Comparison of ENCODE assay signal across 16 mouse cellular contexts in genomic region chr1:80823953-80824352, GRCm38 (mm10).
DNase-seq lines count a peak whose midpoint lies in the region; ATAC-seq and TF ChIP-seq lines count a peak whose summit lies in the region.
"Had no signal": no experiment of that assay in that cellular context is flagged by ENCODE, and none has a peak within 500 bp of the region (broad histone marks: within the 10 kb centered on the region; RNA-seq: fewer than 3 reads in every experiment).

No protein-coding gene starts in this region.

- H3K4me3 ChIP-seq in layer of hippocampus, adult 2 months = no peak overlapping the region
- H3K4me3 ChIP-seq in hindbrain, embryonic 16.5 days (ENCODE audit: low read length) = no peak overlapping the region
- H3K4me3 ChIP-seq in lung, adult 2 months (replicated peaks; ENCODE audit: extremely low read depth, low read depth, low read length) = no peak overlapping the region
- H3K4me3 ChIP-seq: embryonic facial prominence, embryonic 12.5 days had no signal

- WGBS in hindbrain, embryonic 16.5 days = 36% methylated on average over 3 of the region's 3 CpGs
- 78% methylated on average over 3 of the region's 3 CpGs for WGBS in lung, adult 2 months

- no peak overlapping the region for H3K9ac ChIP-seq in hindbrain, embryonic 16.5 days (ENCODE audit: low read depth, low read length)
- H3K9ac ChIP-seq: embryonic facial prominence, embryonic 12.5 days had no signal

- H3K4me2 ChIP-seq in hindbrain, embryonic 16.5 days (ENCODE audit: low read length) = no peak overlapping the region
- H3K4me2 ChIP-seq: embryonic facial prominence, embryonic 12.5 days had no signal

- H3K27ac ChIP-seq in layer of hippocampus, adult 2 months = peak overlapping the region; percentile 56; the same call in 1 of the 2 replicates
- H3K27ac ChIP-seq in hindbrain, embryonic 16.5 days (ENCODE audit: low read depth, low read length) = no peak overlapping the region
- H3K27ac ChIP-seq: embryonic facial prominence, embryonic 12.5 days had no signal

- TF ChIP-seq CTCF in layer of hippocampus, adult 2 months (conservative IDR thresholded peaks at IDR 0.05) = no peak
- TF ChIP-seq CTCF in lung, adult 2 months (IDR thresholded peaks at IDR 0.05; ENCODE audit: insufficient read depth, low read length) = no peak

- peaks cover 6% of the 10 kb centered on the region; the same call in 1 of the 2 replicates for H3K4me1 ChIP-seq in hindbrain, embryonic 16.5 days (ENCODE audit: control insufficient read depth, insufficient read depth, low read depth, low read length)
- H3K4me1 ChIP-seq in lung, adult 2 months (ENCODE audit: control insufficient read depth, insufficient read depth, low read length) = no peaks in the 10 kb centered on the region
- H3K4me1 ChIP-seq: embryonic facial prominence, embryonic 12.5 days had no signal

- TF ChIP-seq POLR2A in lung, adult 2 months (IDR thresholded peaks at IDR 0.05; ENCODE audit: borderline replicate concordance, extremely low read depth, low read depth, low read length) = no peak

- no peaks in the 10 kb centered on the region for H3K9me3 ChIP-seq in hindbrain, embryonic 16.5 days (ENCODE audit: control insufficient read depth, low read length)
- H3K9me3 ChIP-seq: embryonic facial prominence, embryonic 12.5 days had no signal

- no peaks in the 10 kb centered on the region for H3K36me3 ChIP-seq in hindbrain, embryonic 16.5 days (ENCODE audit: control insufficient read depth, insufficient read depth, low read length)
- H3K36me3 ChIP-seq: embryonic facial prominence, embryonic 12.5 days had no signal

- no peaks in the 10 kb centered on the region for H3K27me3 ChIP-seq in hindbrain, embryonic 16.5 days (replicated peaks; ENCODE audit: control insufficient read depth, insufficient read depth, low read length)
- H3K27me3 ChIP-seq: embryonic facial prominence, embryonic 12.5 days had no signal

- peak; percentile 10 for DNase-seq in adrenal gland, postnatal 14 days
- DNase-seq in adrenal gland, adult (ENCODE audit: inconsistent age in 2 of 2, low spot score in 1 of 2) = no peak
- peak in 1 of 2 experiments; percentile 38 for DNase-seq in layer of hippocampus, adult 2 months (ENCODE audit: low spot score in 2 of 2)
- DNase-seq in layer of hippocampus, postnatal 25 days (ENCODE audit: extremely low spot score in 1 of 2, low spot score in 1 of 2) = no peak
- peak; percentile 84 for DNase-seq in Muller cell, postnatal 12 days (ENCODE audit: inconsistent ontology term)
- DNase-seq in right cerebral cortex, postnatal 4 days = no peak
- DNase-seq in lung, adult 2 months = no peak
- DNase-seq: heart, adult 11 months; heart, postnatal 10 days; kidney, adult 2 months; liver; lung, postnatal 10 days; thymus, adult 2 months had no signal

- peak; percentile 40 for ATAC-seq in hindbrain, embryonic 16.5 days
- ATAC-seq: forebrain, embryonic 16.5 days had no signal

Comparison
In these comparisons a context has a peak if more than half of its experiments do, and no peak if none do; other contexts are left out.
1. DNase-seq: peak in adrenal gland, postnatal 14 days (single experiment) and Muller cell, postnatal 12 days (single experiment); none in adrenal gland, adult (0 of 2), layer of hippocampus, postnatal 25 days (0 of 2), right cerebral cortex, postnatal 4 days (single experiment) and lung, adult 2 months (single experiment).